Mouse (Mus musculus) cerebellum, postnatal 25 days (tissue): ENCODE results near the gene Cdon.

Experiments used
- DNase-seq, 2 experiments: peaks; one replicate each; pipeline ENCODE4 v3.0.0; 2021; ENCODE audit warnings: mixed read lengths in 2 of 2

Gene Cdon

DNA sequence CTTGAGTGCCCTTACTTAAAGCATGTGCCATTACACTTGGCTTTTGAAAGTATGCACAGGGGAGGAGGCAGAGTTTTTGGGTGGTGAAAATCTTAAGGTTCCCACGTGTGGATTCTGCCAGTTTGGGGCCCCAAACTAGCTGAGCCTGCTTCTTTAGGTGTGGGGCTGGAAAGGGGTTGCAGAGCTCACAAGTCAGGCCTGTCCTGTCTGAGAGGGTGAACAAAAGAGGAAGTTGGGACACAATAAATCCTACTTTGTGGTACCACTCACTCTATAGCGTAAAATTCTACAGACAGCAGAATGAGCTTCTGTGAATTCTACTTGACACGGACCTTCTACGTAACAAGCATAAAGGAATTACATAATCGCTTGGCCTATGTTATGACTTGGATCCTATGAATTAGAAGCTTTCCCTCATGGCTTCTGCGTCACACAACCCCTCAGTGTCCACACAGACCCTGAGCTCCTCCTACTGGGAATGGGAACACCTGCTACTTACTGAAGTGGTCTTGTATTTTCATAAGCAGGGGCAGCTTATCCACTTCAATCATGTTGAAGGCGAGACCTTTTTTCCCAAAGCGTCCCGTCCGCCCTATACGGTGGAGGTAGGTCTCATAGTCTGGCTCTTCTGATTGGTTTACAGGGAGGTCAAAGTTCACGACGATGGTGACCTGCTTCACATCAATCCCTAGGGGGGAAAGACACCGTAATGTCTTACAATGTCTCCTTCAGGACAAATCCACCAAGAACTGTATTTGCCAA, 122.4 kb downstream of the Cdon start:
- no peak for DNase-seq

DNA sequence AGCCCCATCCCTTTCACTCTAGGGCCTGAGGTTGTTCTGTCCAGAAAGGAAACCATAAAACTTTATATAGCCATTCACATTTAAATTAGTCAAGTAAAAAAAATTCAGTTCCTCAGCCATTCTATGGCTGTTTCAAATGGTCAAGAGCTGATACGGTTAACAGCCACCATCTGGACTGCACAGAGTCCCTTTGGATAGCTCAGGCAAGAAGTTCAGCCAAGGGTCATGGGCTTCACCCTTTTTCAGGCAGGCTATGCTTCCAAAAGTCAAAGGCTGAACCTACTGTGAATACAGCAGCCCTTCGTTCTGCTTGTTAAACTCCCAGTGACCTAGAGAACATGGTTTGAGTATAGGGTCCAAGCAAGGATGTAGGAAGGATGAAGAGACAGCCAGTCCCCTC, 123.7 kb downstream of the Cdon start:
- DNase-seq: no peak

DNA sequence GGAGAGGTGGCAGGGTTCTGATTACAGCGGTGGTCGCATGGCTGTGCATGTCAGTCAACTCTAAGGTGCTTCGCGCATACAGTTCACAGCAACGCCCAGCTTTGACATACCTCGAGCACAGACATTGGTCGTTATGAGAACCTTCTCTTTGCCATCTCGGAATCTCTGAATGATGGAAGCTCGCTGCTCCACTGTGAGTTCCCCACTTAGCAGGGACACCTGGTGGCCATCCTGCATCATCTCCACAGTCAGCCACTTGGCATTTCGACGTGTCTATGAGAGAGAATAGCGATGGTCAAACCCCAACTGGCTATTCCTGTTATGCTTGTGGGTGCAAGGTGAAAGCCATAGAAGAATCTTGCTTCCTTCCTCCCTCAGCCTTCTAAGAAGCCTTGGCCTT, 124.8 kb downstream of the Cdon start:
- DNase-seq: no peak

DNA sequence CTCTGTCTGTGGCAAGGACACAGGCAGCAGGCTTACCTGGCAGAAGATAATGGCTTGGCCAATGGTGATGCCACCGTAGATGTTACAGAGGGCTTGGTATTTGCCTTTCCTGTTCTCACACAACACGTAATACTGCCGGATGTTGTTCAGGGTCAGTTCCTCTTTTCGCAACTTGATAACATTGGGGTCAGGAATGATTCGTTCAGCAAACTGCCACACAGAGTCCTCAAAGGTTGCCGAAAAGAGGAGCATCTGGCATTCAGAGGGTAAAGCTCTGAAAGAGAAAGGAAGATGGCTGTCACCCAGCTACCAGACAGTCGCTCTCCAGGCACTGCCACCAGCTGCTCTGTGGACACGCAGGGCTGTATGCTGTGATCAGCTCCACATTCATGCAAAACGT, 125.8 kb downstream of the Cdon start:
- DNase-seq: no peak

DNA sequence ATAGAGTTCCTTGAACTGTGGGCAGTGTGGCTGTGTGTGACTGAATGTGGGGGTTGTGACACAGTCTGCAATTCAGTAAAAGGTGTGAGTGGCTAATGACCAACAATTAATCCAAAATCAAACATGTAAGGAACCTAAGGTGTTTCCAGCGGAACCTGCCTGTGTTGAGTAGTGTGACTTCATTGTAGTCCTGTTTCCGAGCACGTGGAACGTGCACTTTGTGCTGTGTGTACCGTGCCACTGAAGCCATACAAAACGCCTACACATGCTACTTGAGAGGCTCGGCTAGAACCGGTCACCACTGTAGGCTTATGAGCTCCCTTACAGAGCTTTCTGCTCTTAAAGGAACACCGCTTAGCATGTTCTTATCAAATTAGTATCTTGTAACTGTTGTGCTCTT, 127.5 kb downstream of the Cdon start:
- DNase-seq: no peak

DNA sequence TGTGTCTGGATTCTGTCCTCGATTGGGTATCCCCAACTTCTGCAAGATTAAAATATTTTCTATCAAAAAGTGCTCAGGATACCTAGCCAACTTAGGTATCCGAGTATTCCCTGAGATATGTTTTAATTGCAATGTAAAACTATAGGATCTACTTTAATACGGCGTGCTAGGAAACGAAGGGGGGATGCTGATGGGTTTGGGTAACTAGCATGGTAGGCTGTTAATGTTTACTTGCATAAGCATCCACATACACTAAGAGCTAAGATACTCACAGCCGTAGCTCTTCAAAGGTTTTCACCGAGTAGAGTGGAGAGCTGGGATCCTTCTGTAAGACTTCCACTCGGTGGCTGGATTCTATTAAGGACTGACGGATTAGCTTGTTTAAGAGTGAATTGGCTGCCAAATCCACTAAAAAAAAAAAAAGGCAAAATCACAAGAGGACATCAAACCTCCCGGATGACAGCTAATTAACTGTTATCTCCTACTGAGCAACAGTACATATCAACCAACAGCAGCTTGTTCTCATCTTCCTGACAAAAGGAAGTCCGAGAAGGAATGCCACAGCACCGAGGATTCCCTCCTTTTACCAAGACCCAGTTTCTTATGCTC, 135.7 kb downstream of the Cdon start:
- DNase-seq: no peak
